Mouse (Mus musculus) spleen, postnatal 36 days (tissue): ENCODE data around the gene 1110059G10Rik.

ENCODE experiments used
- DNase-seq, 2 experiments: peaks; one replicate each; pipeline ENCODE4 v3.0.0; 2022; ENCODE audit warnings: low spot score in 2 of 2, mixed read lengths in 1 of 2

The 1110059G10Rik gene

GRCm38 (mm10) chr9:122950643-122951475, at the start of gene 1110059G10Rik, which contains the start of gene Kif15:
1110059G10Rik (minus strand) TSS chr9:122951000.
Kif15 (plus strand) TSS chr9:122951046.
- DNase-seq = peak; percentile 82 to 90

- DNase-seq = no peak
Observed at GRCm38 (mm10) chr9:122999193-122999586, 48.4 kb upstream of the 1110059G10Rik start.

GRCm38 (mm10) chr9:122998406-122999192, 47.8 kb upstream of the 1110059G10Rik start:
- no peak for DNase-seq

GRCm38 (mm10) chr9:122928915-122929314, 21.9 kb downstream of the 1110059G10Rik start:
- DNase-seq = no peak

GRCm38 (mm10) chr9:122922936-122923381, 27.8 kb downstream of the 1110059G10Rik start, which contains the start of gene Zfp105:
Zfp105 (plus strand) TSS chr9:122923072.
- DNase-seq = peak; percentile 6

- no peak for DNase-seq
Observed at GRCm38 (mm10) chr9:122922436-122922835, 28.4 kb downstream of the 1110059G10Rik start.

- no peak for DNase-seq
Observed at GRCm38 (mm10) chr9:122902717-122903535, 47.9 kb downstream of the 1110059G10Rik start.

GRCm38 (mm10) chr9:122901047-122901446, 49.8 kb downstream of the 1110059G10Rik start:
- no peak for DNase-seq
